Mouse (Mus musculus) brain, embryonic 14.5 days (tissue): Measurements from ENCODE around the gene Gm13271. TPM values are rescaled to one million over a fixed set of nuclear protein-coding genes. Genes with fewer than 3 reads are reported as not detected.
"Not testable (repeated sequence)": the region's sequence is repeated elsewhere in the genome, so short reads cannot be mapped to it uniquely, and the experiment has no call there.

Experiments
- DNase-seq: peaks from one replicate; pipeline ENCODE4 v3.0.0-alpha.2; 2011; ENCODE audit warnings: low read depth
- CTCF ChIP-seq: fragments of 200-500 bp; IDR thresholded peaks from 2 replicates; pipeline ENCODE4 v1.5.1; 2012; ENCODE audit warnings: inconsistent platforms, mild to moderate bottlenecking, moderate library complexity, borderline replicate concordance; ENCODE audit not compliant: insufficient read depth, insufficient read length; ENCODE audit errors: extremely low read depth
- polyA plus RNA-seq: library from polyadenylated mRNA; depleted of rRNA; stranded (reverse); fragments of >200 nt; gene quantifications from 2 replicates; pipeline ENCODE4 v1.2.3, GENCODE M21; 2012; rRNA removed

The Gm13271 gene
- polyA plus RNA-seq, 1 experiment, result not detected

- DNase-seq, result not testable (repeated sequence)
Observed at GRCm38 (mm10) chr4:88785409-88785808, 30.7 kb downstream of the Gm13271 start, which contains the start of gene Gm13276. Gene Gm13276 (plus strand): TSS chr4:88785709.

GRCm38 (mm10) chr4:88788402-88788801, 33.7 kb downstream of the Gm13271 start, which contains the start of gene Gm13277:
Gene Gm13277 (plus strand): TSS chr4:88788632.
- not testable (repeated sequence) for DNase-seq
- TF ChIP-seq CTCF, result peak; percentile 29; the same call in 1 of the 2 replicates

DNA sequence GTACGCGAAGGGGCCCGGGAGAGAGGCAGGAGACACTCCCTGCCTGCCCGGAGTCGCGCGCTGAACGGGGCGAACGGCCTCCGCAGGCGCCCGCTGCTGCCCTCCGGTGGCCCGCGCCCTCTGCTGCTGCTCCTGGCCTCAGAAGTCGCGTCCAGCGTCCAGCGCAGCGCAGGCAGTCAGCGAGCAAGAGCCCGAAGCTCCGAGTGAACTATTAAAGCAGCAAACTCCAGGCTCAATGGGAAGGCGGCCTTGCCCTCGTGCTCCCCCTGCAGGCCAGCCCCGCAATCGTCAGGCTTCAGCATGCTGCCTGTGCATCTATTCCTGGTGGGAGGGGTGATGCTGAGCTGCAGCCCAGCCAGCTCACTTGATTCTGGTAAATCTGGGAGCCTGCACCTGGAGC, 36.6 kb downstream of the Gm13271 start, which contains the start of gene Gm13278:
Gene Gm13278, plus strand, starts transcription at position 301 of the 400 bp plus-strand sequence.
- not testable (repeated sequence) for DNase-seq

- DNase-seq, result not testable (repeated sequence)
Observed at GRCm38 (mm10) chr4:88793936-88794675, 39.4 kb downstream of the Gm13271 start, which contains the start of gene Gm13275. Gene Gm13275 (plus strand): TSS chr4:88794487.

- DNase-seq, result not testable (repeated sequence)
Observed at GRCm38 (mm10) chr4:88797097-88797496, 42.4 kb downstream of the Gm13271 start, which contains the start of gene Gm13279. Gene Gm13279 (plus strand): TSS chr4:88797397.

DNA sequence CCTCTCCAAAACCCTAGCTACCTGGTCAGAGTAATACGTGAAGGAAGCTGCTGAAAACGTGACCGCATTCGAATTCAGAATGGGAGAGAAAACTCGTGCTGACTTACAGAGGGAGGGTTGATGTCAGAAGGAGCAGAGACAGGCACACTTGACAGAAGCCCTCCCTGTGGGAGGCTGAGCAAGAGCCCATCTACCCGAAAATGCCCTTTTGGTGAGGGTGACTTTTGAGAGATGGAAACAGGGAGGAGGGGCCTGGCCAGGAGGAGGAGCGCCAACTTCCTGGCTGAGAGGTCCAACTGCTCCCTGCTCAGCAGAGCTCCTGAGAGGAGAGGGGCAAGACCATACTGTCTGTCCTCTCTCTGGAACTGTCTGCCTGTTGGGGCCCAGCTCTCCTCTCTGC, 44.7 kb downstream of the Gm13271 start, which contains the start of gene Gm13285:
Gene Gm13285, plus strand, starts transcription at position 301 of the 400 bp plus-strand sequence.
- DNase-seq, result not testable (repeated sequence)

DNA sequence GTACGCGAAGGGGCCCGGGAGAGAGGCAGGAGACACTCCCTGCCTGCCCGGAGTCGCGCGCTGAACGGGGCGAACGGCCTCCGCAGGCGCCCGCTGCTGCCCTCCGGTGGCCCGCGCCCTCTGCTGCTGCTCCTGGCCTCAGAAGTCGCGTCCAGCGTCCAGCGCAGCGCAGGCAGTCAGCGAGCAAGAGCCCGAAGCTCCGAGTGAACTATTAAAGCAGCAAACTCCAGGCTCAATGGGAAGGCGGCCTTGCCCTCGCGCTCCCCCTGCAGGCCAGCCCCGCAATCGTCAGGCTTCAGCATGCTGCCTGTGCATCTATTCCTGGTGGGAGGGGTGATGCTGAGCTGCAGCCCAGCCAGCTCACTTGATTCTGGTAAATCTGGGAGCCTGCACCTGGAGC, 48.3 kb downstream of the Gm13271 start, which contains the start of gene Gm13287:
Gene Gm13287, plus strand, starts transcription at position 301 of the 400 bp plus-strand sequence.
- not testable (repeated sequence) for DNase-seq

Other genes starting within 250 kb of the Gm13271 start
- not detected in 2 replicates for gene Ifnb1, start 232.1 kb upstream of the Gm13271 start, polyA plus RNA-seq
- not detected in 2 replicates for gene Ifna15, start 196.6 kb upstream of the Gm13271 start, polyA plus RNA-seq
- not detected in 2 replicates for gene Ifna14, start 183.1 kb upstream of the Gm13271 start, polyA plus RNA-seq
- gene Ifna9, start 162.5 kb upstream of the Gm13271 start, polyA plus RNA-seq, result not detected in 2 replicates
- not detected in 2 replicates for gene Ifna12, start 151.5 kb upstream of the Gm13271 start, polyA plus RNA-seq
- gene C87499, start 120.5 kb upstream of the Gm13271 start, polyA plus RNA-seq, result not detected in 2 replicates
- not detected in 2 replicates for gene Ifna13, start 110.4 kb upstream of the Gm13271 start, polyA plus RNA-seq
- not detected in 2 replicates for gene Ifna16, start 77.9 kb upstream of the Gm13271 start, polyA plus RNA-seq
- gene Ifna2, start 71.0 kb upstream of the Gm13271 start, polyA plus RNA-seq, result not detected in 2 replicates
- not detected in 2 replicates for gene Ifnab, start 63.5 kb upstream of the Gm13271 start, polyA plus RNA-seq
- gene Gm26566, start 33.1 kb upstream of the Gm13271 start, polyA plus RNA-seq, result 1.2 and 2.4 TPM in 2 replicates
- gene Klhl9, start 32.4 kb upstream of the Gm13271 start, polyA plus RNA-seq, result 45.5 and 69.0 TPM in 2 replicates
- gene Gm13283, start 5.3 kb downstream of the Gm13271 start, polyA plus RNA-seq, result not detected in 2 replicates
- gene Gm13290, start 19.0 kb downstream of the Gm13271 start, polyA plus RNA-seq, result not detected in 2 replicates
- gene Gm13289, start 22.1 kb downstream of the Gm13271 start, polyA plus RNA-seq, result not detected in 2 replicates
- gene Gm13272, start 25.0 kb downstream of the Gm13271 start, polyA plus RNA-seq, result 0.11 TPM in 1 of 2 replicates, not detected in the other
- not detected in 2 replicates for gene Ifnz, start 27.3 kb downstream of the Gm13271 start, polyA plus RNA-seq
- not detected in 2 replicates for gene Gm13276, start 30.8 kb downstream of the Gm13271 start, polyA plus RNA-seq
- gene Gm13277, start 33.8 kb downstream of the Gm13271 start, polyA plus RNA-seq, result not detected in 2 replicates
- gene Gm13278, start 36.7 kb downstream of the Gm13271 start, polyA plus RNA-seq, result not detected in 2 replicates
- not detected in 2 replicates for gene Gm13275, start 39.6 kb downstream of the Gm13271 start, polyA plus RNA-seq
- gene Gm13279, start 42.5 kb downstream of the Gm13271 start, polyA plus RNA-seq, result not detected in 2 replicates
- not detected in 2 replicates for gene Gm13285, start 44.8 kb downstream of the Gm13271 start, polyA plus RNA-seq
- gene Gm13287, start 48.4 kb downstream of the Gm13271 start, polyA plus RNA-seq, result not detected in 2 replicates
- gene Gm13288, start 50.7 kb downstream of the Gm13271 start, polyA plus RNA-seq, result not detected in 2 replicates
- 0.15 TPM in 1 of 2 replicates, not detected in the other for gene Ifna7, start 61.4 kb downstream of the Gm13271 start, polyA plus RNA-seq
- gene Ifna11, start 65.1 kb downstream of the Gm13271 start, polyA plus RNA-seq, result not detected in 2 replicates
- gene Ifna6, start 72.5 kb downstream of the Gm13271 start, polyA plus RNA-seq, result not detected in 2 replicates
- gene Ifna5, start 80.7 kb downstream of the Gm13271 start, polyA plus RNA-seq, result not detected in 2 replicates
- not detected in 2 replicates for gene Ifna4, start 87.0 kb downstream of the Gm13271 start, polyA plus RNA-seq
- gene Ifna1, start 95.2 kb downstream of the Gm13271 start, polyA plus RNA-seq, result not detected in 2 replicates
- not detected in 2 replicates for gene Ifne, start 125.3 kb downstream of the Gm13271 start, polyA plus RNA-seq